Mouse (Mus musculus) spleen, adult 12 weeks (tissue): ENCODE results near the gene Fam20c.

Experiments used
- DNase-seq: peaks from one replicate; pipeline ENCODE4 v3.0.0; 2022; ENCODE audit warnings: low spot score

Fam20c gene

GRCm38 (mm10) chr5:138754303-138755120 is at the start of gene Fam20c:
Gene Fam20c (plus strand): TSS chr5:138754514.
- DNase-seq = no peak

DNA sequence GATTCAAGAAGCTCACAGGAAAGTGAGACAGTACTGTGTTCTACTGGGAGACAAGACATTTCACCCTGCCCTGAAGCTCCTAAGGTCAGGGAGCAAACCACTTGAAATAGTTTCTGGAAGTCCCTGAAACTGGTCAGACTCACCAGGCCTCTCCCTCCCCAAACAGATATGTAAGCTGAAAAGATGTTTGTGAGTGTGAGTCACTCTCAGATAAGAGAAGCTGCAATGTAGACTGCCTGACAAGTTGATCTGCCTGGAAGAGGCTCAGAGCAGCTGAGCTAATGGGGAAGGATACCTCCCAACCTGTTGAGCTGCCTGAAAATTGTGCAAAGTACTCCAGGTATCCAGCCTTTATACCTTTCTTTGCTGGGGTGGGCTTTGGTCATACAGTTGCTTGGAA is 46.9 kb upstream of the Fam20c start:
- DNase-seq = no peak

DNA sequence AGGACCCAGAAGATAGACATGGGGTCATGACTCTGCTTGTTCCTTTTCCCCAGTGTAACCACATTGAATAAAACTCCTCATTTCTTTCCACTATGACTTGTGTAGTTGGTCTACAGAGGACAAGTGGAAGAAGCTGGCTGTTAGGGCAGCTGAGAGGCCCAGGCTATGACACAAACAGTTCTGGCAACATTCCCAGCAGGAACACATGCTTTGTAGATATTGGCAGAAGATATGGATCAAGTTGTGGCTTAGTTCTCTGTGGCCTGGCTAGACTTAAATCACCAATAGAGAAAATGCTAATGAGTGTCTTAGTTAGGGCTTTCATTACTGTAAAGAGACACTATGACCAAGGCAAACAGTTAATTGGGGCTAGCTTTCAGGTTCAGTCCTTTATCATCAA is 45.7 kb upstream of the Fam20c start:
- no peak for DNase-seq

DNA sequence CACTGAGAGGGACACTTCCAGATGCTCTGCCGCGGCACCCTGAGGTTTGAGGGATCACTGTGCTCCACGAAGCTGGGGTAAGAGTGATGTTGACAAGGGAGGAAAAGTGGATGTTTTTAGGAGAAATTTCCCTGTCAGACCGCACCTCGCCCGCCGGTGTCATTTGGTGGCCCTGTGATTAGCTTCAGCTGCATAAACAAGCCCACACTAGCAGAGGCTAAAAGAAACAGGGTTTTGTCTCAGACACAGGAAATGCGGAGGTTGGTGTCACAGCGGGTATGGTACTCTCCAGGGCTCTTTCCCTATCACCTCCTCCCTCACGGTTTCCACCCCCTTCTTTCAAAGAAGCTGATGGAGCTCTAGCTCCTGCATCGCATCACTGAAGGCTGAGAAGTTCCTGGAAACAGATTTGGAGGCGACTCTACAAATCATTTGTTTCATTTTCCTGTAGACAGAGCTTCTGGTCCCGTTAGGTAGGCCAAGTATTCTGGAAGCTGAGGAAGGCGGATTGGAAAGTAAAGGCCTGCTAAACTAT is 38.7 kb upstream of the Fam20c start:
- DNase-seq = no peak

DNA sequence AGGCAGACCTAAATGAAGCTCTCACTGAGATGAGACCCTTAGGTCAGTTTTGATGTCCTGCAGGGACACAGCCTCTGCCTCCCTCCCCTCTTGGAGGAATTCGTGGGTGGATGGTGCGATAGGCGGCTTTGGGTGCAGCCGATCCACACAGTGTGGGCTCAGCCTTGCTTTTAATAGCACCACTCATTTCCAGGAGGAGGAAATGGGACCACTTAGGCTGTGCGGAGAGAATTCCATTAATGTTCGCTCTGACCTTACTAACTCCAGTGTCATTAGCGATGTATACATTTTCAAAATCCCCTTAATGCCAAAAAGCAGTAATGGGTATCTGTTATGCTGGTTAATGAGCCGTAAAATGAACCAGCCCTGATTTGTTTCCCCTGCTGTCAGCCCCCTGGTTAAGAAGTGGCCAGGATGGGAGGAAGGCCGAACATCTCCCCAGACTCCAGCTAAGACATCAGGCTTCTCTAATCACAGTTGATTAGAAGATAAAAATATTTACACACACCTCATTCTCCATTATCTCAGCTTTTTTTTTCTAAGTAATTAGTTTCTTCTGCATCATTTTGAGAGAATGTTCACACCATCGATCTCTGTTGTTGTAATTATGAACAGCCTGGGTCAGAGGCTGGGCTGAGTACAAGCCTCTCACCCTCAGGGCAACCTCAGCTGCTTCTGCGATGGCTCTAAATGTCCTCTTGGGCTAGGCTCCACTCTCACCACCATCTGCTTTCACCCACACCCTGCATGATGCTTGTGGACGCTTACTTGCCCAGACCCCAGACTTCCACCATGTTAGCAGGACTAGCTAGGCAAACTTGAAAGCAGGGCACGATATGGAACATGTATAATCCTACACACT is 33.8 kb upstream of the Fam20c start:
- DNase-seq = no peak

DNA sequence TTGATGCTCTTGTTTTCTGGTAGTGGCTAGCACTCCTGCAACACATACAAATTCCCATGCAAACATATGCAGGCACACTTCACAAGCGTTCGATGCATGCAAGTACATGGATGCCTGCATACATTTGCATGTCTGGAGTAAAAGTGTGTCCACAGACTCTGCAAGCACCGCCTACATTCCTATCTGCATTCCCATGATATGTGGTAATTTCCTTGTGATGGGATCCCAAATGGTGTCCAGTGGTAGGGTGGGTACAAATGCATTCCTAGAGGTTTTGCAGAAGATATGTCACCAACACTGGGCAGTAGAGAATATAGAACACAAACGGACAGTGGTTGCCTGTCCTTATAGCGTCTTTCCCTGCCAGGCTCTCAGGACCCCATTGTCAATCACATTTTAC is 29.9 kb upstream of the Fam20c start:
- DNase-seq = no peak

- DNase-seq = no peak
Observed at GRCm38 (mm10) chr5:138725151-138725550, 29.2 kb upstream of the Fam20c start.

GRCm38 (mm10) chr5:138730863-138731262 is 23.5 kb upstream of the Fam20c start:
- no peak for DNase-seq

DNA sequence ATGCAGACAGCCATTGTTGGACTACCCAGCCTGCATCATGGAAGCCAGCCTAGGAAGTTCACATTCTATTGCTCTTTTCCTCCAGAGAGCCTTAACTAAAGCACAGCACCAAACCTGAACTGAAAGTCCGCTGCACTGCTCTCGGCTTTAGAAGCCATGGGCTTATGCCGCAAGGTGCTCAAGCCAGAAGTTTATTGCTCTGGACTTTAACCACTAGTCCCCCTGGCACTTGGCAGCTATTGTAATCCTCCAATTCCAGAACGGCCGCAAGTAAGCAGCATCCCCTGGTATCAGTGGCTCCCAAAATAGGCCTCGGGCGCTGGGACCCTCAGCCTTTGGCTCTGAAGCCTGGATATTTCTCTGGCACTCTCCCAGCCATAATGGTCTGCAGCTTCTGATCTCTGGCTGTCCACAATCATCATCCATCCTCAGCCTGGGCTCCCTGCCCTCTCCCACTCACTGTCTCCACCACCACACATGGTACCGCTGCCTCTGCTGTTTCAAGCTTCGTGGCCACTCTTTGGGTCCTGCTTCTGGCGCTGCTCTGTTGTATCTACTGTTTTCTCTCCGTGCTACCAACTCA is 20.9 kb upstream of the Fam20c start:
- DNase-seq = no peak

DNA sequence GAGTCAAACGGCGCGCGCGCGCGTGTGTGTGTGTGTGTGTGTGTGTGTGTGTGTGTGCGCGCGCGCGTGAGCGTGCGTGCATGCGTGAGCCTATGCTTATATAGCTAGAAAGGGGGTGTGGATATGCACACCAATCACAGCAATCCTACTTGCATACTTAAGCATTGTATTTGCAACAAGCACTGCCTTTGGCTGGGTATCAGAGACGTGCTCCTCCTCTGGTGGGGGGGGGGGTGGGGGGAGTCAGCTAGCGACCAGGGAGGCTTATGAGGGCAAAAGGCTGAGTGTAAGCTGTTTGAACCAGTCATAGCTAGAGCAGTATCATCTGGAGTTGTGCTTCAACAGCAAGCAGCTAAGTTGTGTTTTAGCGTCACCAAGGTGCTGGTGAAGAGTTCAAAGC is 20.3 kb upstream of the Fam20c start:
- no peak for DNase-seq

DNA sequence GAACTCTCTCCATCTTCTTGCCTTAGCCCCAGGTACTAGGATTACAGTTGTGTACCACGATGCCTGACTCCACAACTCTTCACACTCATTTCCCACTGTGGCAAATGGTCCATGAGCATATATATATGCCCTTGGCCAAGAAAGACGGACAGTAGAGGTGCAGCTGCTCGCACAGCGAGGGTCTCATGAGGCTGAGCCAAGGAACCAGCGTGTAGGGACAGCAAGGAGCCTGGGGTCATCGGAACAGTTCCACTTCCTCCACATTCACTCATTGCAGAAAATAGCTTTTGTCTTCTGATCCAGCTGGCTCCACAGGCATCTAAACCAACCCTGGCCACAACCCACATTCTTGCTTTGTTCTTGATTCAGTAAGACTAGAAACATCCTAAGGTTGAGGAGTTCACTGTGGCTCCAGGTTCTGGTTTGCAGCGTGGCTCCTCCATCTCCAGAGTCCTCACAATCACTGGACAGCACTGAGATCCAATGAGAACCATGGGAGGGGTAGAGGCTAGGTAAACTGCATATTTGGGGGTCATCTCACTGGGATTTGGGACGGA is 19.0 kb upstream of the Fam20c start:
- DNase-seq = no peak

GRCm38 (mm10) chr5:138740150-138740549 is 14.2 kb upstream of the Fam20c start:
- DNase-seq = no peak

DNA sequence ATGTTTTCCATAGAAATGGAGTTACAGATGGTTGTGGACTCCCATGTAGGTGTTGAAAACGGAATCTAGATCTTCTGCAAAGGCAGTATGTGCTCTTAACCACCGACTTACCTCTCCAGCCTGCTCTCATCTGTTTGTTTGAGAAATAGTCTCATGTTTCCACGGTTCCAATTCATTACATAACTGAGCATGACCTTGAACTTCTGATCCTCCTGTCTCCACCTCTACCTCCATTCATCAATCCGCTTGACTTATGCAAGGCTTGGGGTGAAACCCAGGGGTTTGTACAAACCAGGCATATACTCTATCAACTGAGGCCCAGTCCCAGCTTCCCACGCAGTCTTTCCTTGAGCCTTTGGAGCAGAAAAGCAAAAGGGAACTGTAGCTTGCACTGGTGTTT is 12.8 kb upstream of the Fam20c start:
- no peak for DNase-seq

GRCm38 (mm10) chr5:138742281-138742680 is 12.0 kb upstream of the Fam20c start:
- DNase-seq = no peak

- no peak for DNase-seq
Observed at GRCm38 (mm10) chr5:138743631-138744030, 10.7 kb upstream of the Fam20c start.

DNA sequence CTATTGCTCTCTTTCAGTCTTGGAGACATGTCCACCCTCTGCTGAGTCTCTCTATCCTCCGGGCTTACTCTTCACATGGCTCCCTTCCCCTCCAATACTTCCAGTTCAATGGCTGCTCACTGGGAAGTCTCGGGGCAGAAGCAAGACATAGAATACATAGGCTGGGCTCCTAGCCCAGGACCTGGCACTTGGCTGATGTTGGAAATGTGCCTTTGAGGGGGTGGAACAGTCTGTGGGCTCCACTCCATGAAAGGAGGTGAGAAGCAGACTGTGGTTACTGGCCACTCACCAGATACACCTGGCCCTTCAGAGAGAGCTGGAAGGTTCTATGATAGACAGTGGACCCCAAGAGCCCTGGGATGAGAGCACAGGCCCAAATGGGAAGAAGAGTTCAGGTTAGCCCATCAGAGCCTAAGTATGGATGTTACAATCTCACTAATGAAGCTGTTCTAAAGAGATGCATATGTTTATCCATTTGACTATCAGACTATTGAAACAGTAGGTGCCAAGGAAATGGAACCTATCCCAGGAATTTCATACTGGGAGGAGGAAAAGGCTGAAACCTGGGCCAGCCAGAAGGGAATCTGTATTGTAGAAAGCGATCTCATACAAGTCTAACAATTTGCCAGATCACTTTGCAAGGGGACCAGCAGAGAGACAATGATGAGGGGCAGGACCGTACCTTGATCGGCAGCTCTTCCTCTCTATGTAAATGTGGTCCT is 8.8 kb upstream of the Fam20c start:
- no peak for DNase-seq

DNA sequence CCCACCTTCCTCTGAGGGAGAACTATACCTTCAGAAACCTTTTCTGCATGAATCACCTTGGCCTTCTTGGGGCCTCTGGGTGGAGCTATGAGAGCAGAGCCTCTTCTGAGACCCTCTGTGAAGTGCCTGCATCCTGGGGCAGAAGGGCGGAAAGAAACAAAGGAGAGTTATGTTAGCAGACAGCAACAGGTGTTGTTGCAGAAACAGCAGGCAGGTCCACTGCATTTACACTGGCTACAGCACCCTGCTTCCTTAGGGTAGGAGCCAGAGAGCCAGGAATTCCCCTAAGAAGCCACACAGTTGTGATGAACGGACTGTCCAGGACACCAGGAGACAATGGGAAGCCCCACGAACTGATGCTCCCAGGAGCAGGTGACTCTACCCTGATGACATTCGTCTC is 1.0 kb upstream of the Fam20c start:
- DNase-seq = no peak

DNA sequence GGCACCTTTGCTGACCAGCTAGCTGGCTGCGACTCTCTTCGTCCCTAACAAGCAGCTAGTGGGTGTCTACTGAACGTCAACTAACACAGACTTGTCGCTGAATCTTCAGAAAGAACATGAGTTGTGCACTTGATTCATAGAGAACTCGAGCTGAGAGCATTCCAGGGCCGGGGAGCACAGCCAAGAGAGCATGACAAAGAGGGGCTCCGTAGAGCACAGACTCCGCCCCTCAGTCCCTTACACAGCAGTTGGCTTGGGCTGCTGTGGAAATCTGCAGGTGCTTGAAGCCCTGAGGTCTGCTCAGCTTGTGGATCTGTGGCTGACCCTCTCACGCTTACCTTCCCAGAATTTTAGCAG is 390 bp upstream of the Fam20c start:
- no peak for DNase-seq

GRCm38 (mm10) chr5:138755121-138755452 is 773 bp downstream of the Fam20c start:
- no peak for DNase-seq

GRCm38 (mm10) chr5:138755453-138756301 is 1.4 kb downstream of the Fam20c start:
- no peak for DNase-seq
